Comparison of ENCODE assay signal across 9 mouse cellular contexts in the genomic region with DNA sequence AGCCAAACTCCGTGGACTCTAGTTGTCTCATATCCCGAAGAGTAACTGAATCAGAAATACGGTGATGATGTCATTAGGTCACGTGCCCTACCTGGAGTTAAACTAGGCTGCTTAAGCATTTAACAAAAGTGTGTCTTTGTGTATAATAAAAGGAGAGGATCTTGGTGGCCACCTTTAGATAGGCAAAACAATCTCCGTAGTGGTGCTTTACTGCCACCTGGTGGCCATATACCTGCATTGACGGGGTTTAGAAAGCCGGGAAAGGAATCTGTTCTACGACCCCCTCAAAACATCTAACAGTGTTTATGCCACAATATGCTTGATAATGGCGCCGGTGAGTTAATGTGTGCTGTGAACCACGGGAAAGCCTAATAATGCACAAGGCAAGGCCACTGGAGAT.
DNase-seq lines count a peak whose midpoint lies in the region; ATAC-seq and TF ChIP-seq lines count a peak whose summit lies in the region.
"Had no signal": no experiment of that assay in that cellular context is flagged by ENCODE, and none has a peak within 500 bp of the region (broad histone marks: within the 10 kb centered on the region; RNA-seq: fewer than 3 reads in every experiment).

No protein-coding gene starts in this region.

- H3K27me3 ChIP-seq in kidney, embryonic 14.5 days (ENCODE audit: control insufficient read depth, insufficient read depth, low read length) = no peaks in the 10 kb centered on the region
- H3K27me3 ChIP-seq: embryonic facial prominence, embryonic 12.5 days had no signal

- no peak overlapping the region for H3K9ac ChIP-seq in kidney, embryonic 14.5 days (ENCODE audit: low read depth, low read length)
- no peak overlapping the region for H3K9ac ChIP-seq in ES-E14 (ENCODE audit: insufficient read depth, low read depth, low read length, poor library complexity, severe bottlenecking)
- H3K9ac ChIP-seq: embryonic facial prominence, embryonic 12.5 days had no signal

- no peaks in the 10 kb centered on the region for H3K4me1 ChIP-seq in kidney, embryonic 14.5 days (ENCODE audit: control insufficient read depth, insufficient read depth, low read length)
- no peaks in the 10 kb centered on the region for H3K4me1 ChIP-seq in ES-E14 (ENCODE audit: control insufficient read depth in 2 of 2, insufficient read depth in 2 of 2, low read length in 2 of 2, poor library complexity in 1 of 2)
- H3K4me1 ChIP-seq: embryonic facial prominence, embryonic 12.5 days had no signal

- 8% methylated on average over 11 of the region's 11 CpGs for WGBS in kidney, embryonic 14.5 days
- WGBS in large intestine, adult 2 months = 13% methylated on average over 11 of the region's 11 CpGs

- no peaks in the 10 kb centered on the region for H3K36me3 ChIP-seq in kidney, embryonic 14.5 days (ENCODE audit: control insufficient read depth, insufficient read depth, low read length)
- H3K36me3 ChIP-seq in ES-E14 (ENCODE audit: control insufficient read depth, insufficient read depth, low read length, poor library complexity, severe bottlenecking) = no peaks in the 10 kb centered on the region
- H3K36me3 ChIP-seq: embryonic facial prominence, embryonic 12.5 days had no signal

- no peak overlapping the region for H3K4me2 ChIP-seq in kidney, embryonic 14.5 days (replicated peaks; ENCODE audit: low read depth, low read length)
- H3K4me2 ChIP-seq: embryonic facial prominence, embryonic 12.5 days had no signal

- no peak for ATAC-seq in kidney, embryonic 14.5 days (ENCODE audit: low FRiP score, low TSS enrichment)

- peak; percentile 50 for DNase-seq in kidney, adult 18-20 months
- peak; percentile 52 for DNase-seq in ES-E14 (ENCODE audit: low read depth, low spot score)
- DNase-seq in c-Kit-positive CD71-negative TER-119-negative erythroid progenitor cells, embryonic 14.5 days (ENCODE audit: low read depth) = peak; percentile 17
- peak; percentile 67 for DNase-seq in forelimb bud, embryonic 11.5 days (ENCODE audit: low read depth, low spot score)
- DNase-seq in large intestine, adult 2 months (ENCODE audit: low read depth, low spot score) = peak; percentile 16
- DNase-seq in lung, postnatal 25 days (ENCODE audit: low spot score) = peak; percentile 3
- peak; percentile 52 for DNase-seq in thymus, postnatal 4 days

- no peak overlapping the region for H3K27ac ChIP-seq in kidney, embryonic 14.5 days (ENCODE audit: low read depth, low read length)
- H3K27ac ChIP-seq in ES-E14 (ENCODE audit: insufficient read depth, low read depth, low read length, poor library complexity, severe bottlenecking) = no peak overlapping the region
- H3K27ac ChIP-seq: embryonic facial prominence, embryonic 12.5 days had no signal

- in situ Hi-C loops in ES-E14 (cut with MboI; ENCODE audit: low sequenced_read_pairs in 2 of 2, unreplicated experiment in 2 of 2) = no loop called here

- H3K9me3 ChIP-seq in kidney, embryonic 14.5 days (ENCODE audit: control insufficient read depth, low read length) = no peaks in the 10 kb centered on the region
- no peaks in the 10 kb centered on the region for H3K9me3 ChIP-seq in ES-E14 (ENCODE audit: control insufficient read depth, insufficient read depth, low read depth, low read length)
- H3K9me3 ChIP-seq: embryonic facial prominence, embryonic 12.5 days had no signal

- H3K4me3 ChIP-seq in kidney, embryonic 14.5 days (ENCODE audit: low read length) = no peak overlapping the region
- no peak overlapping the region for H3K4me3 ChIP-seq in ES-E14 (ENCODE audit: insufficient read depth in 1 of 2, low read depth in 1 of 2, low read length in 2 of 2, poor library complexity in 1 of 2, severe bottlenecking in 1 of 2)
- H3K4me3 ChIP-seq: embryonic facial prominence, embryonic 12.5 days had no signal

TF ChIP-seq in ES-E14, 5 proteins besides CTCF, POLR2A, EP300 and RAD21:
- TF ChIP-seq ZC3H11A (IDR thresholded peaks at IDR 0.05; ENCODE audit: borderline replicate concordance, low read depth, low read length) (peak; percentile 73), CHD2 (IDR thresholded peaks at IDR 0.05; ENCODE audit: low read depth, low read length) (no peak)

Comparison
In these comparisons a context has a peak if more than half of its experiments do, and no peak if none do; other contexts are left out.
1. DNase-seq: peak in every context shown above with its lines; median percentile 67 in forelimb bud, embryonic 11.5 days; 52 in ES-E14; 52 in thymus, postnatal 4 days; 50 in kidney, adult 18-20 months; 17 in c-Kit-positive CD71-negative TER-119-negative erythroid progenitor cells, embryonic 14.5 days; 16 in large intestine, adult 2 months; 3 in lung, postnatal 25 days.